Mouse (Mus musculus) urinary bladder, postnatal 14 days (tissue): ENCODE measurements at regions not wholly inside any gene's neighbourhood (a gene's known extent, or its start where the extent isn't known, plus 50 kb on each side); places are given as distances from the start of the nearest gene placed in this dataset.

ENCODE experiments used
- DNase-seq: peaks from one replicate; pipeline ENCODE4 v3.0.0; 2021; ENCODE audit warnings: low spot score

- no peak for DNase-seq
Observed at GRCm38 (mm10) chr5:118353689-118354088, 108.7 kb downstream of the 2410131K14Rik start.

GRCm38 (mm10) chr5:118354127-118354526 lies 109.1 kb downstream of the 2410131K14Rik start:
- DNase-seq: no peak

GRCm38 (mm10) chr5:118354871-118355270 lies 109.8 kb downstream of the 2410131K14Rik start:
- DNase-seq: no peak

- no peak for DNase-seq
Observed at GRCm38 (mm10) chr5:118355287-118355686, 110.3 kb downstream of the 2410131K14Rik start.

- peak; percentile 47 for DNase-seq
Observed at GRCm38 (mm10) chr5:118355691-118356337, 110.8 kb downstream of the 2410131K14Rik start.

GRCm38 (mm10) chr5:118359646-118360373 lies 114.8 kb downstream of the 2410131K14Rik start:
- DNase-seq: no peak

GRCm38 (mm10) chr5:118360374-118361064 lies 115.5 kb downstream of the 2410131K14Rik start:
- DNase-seq: no peak

GRCm38 (mm10) chr5:118361133-118361852 lies 116.3 kb downstream of the 2410131K14Rik start:
- DNase-seq: no peak

GRCm38 (mm10) chr5:118361853-118362406 lies 116.9 kb downstream of the 2410131K14Rik start:
- no peak for DNase-seq

GRCm38 (mm10) chr5:118362738-118363137 lies 117.7 kb downstream of the 2410131K14Rik start:
- DNase-seq: no peak

- DNase-seq: no peak
Observed at GRCm38 (mm10) chr5:118363154-118363553, 118.1 kb downstream of the 2410131K14Rik start.

GRCm38 (mm10) chr5:118364646-118365045 lies 119.6 kb downstream of the 2410131K14Rik start:
- no peak for DNase-seq

- no peak for DNase-seq
Observed at GRCm38 (mm10) chr5:118365196-118365595, 120.2 kb downstream of the 2410131K14Rik start.

GRCm38 (mm10) chr5:118365651-118366050 lies 120.6 kb downstream of the 2410131K14Rik start:
- DNase-seq: no peak

GRCm38 (mm10) chr5:118367047-118367446 lies 122.0 kb downstream of the 2410131K14Rik start:
- no peak for DNase-seq

- DNase-seq: no peak
Observed at GRCm38 (mm10) chr5:118373581-118373981, 128.6 kb downstream of the 2410131K14Rik start.

- DNase-seq: peak; percentile 49
Observed at GRCm38 (mm10) chr5:118374968-118375367, 129.9 kb downstream of the 2410131K14Rik start.

GRCm38 (mm10) chr5:118375916-118376315 lies 130.9 kb downstream of the 2410131K14Rik start:
- no peak for DNase-seq

- DNase-seq: no peak
Observed at GRCm38 (mm10) chr5:118376478-118376877, 131.5 kb downstream of the 2410131K14Rik start.

- no peak for DNase-seq
Observed at GRCm38 (mm10) chr5:118377402-118377848, 132.4 kb downstream of the 2410131K14Rik start.

- peak; percentile 52 for DNase-seq
Observed at GRCm38 (mm10) chr5:118379245-118380051, 134.4 kb downstream of the 2410131K14Rik start.
